8 mouse cellular contexts compared by ENCODE assay signal in genomic region chr9:56264308-56265021, GRCm38 (mm10).
DNase-seq lines count a peak whose midpoint lies in the region; ATAC-seq lines count a peak whose summit lies in the region.

No protein-coding gene starts in this region.

- ATAC-seq in common myeloid progenitor, adult 5-6 weeks (replicated peaks; ENCODE audit: low read depth, poor library complexity, severe bottlenecking), result peak; percentile 76

- intact Hi-C loops in heart, postnatal 36 days (cut with DNase I), result loop anchor here (1.0 to 5.0 kb wide), 6 partner anchors 50 to 373 kb away; no protein-coding TSS in a partner anchor
- intact Hi-C loops in left cerebral cortex, postnatal 10 days (cut with DNase I), result loop anchor here (5.0 to 10.0 kb wide), 4 partner anchors 52 to 350 kb away; no protein-coding TSS in a partner anchor

- peak; percentile 48 for DNase-seq in left cerebral cortex, adult 11 months (ENCODE audit: low spot score)
- no peak for DNase-seq in left cerebral cortex, adult 8-10 months (ENCODE audit: low spot score in 2 of 2)
- DNase-seq in Muller cell, postnatal 12 days (ENCODE audit: inconsistent ontology term), result peak; percentile 22
- DNase-seq in heart, postnatal 36 days, result peak; percentile 39 to 64
- peak; percentile 33 to 52 for DNase-seq in left cerebral cortex, postnatal 10 days (ENCODE audit: extremely low spot score in 1 of 2, low spot score in 2 of 2)
- DNase-seq in natural killer cell, adult 2 months (ENCODE audit: low spot score in 2 of 2), result peak; percentile 55 to 65
- DNase-seq in spleen, postnatal 14 days (ENCODE audit: low spot score in 2 of 2), result no peak

Comparison
In these comparisons a context has a peak if more than half of its experiments do, and no peak if none do; other contexts are left out.
1. DNase-seq: peak in left cerebral cortex, adult 11 months (single experiment), Muller cell, postnatal 12 days (single experiment), heart, postnatal 36 days (2 of 2), left cerebral cortex, postnatal 10 days (2 of 2) and natural killer cell, adult 2 months (2 of 2); none in left cerebral cortex, adult 8-10 months (0 of 2) and spleen, postnatal 14 days (0 of 2).